Mouse (Mus musculus) layer of hippocampus, adult 9-11 months (tissue): ENCODE measurements at regions not wholly inside any gene's neighbourhood (a gene's known extent, or its start where the extent isn't known, plus 50 kb on each side); places are given as distances from the start of the nearest gene placed in this dataset.
"Not testable (repeated sequence)": the region's sequence is repeated elsewhere in the genome, so short reads cannot be mapped to it uniquely, and the experiment has no call there.

ENCODE experiments used
- DNase-seq: peaks from one replicate; pipeline ENCODE4 v3.0.0; 2022

- no peak for DNase-seq
These were observed 113.0 kb upstream of the Gm12728 start for GRCm38 (mm10) chr4:105676690-105677089.

- no peak for DNase-seq
These were observed 99.0 kb upstream of the Gm12728 start for GRCm38 (mm10) chr4:105690716-105691115.

- DNase-seq = no peak
These were observed 97.3 kb upstream of the Gm12728 start for GRCm38 (mm10) chr4:105692380-105692779.

GRCm38 (mm10) chr4:105695895-105696294 is 93.8 kb upstream of the Gm12728 start:
- DNase-seq = no peak

- DNase-seq = no peak
These were observed 92.5 kb upstream of the Gm12728 start for GRCm38 (mm10) chr4:105697123-105697522.

- no peak for DNase-seq
These were observed 87.6 kb upstream of the Gm12728 start for GRCm38 (mm10) chr4:105702036-105702435.

DNA sequence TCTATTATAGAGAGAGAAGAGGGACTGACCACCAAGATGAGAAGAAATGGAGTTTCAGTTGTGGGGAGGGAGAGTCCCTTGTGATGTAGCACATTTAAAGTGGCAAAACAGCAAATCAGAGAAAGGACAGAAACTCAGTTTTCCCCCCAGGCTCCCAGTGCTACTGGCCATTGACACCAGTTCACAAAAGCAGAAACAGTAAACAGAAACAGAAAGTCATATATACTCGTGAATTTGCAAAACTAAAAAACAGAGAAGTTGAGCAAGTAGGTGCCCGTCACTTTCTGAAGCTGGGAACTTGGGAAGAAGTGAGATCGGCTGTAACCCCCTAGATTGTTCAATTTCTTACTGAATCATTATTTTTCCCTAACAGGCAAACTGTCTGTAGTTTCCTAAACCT is 86.3 kb upstream of the Gm12728 start:
- DNase-seq = no peak

GRCm38 (mm10) chr4:105704271-105704670 is 85.4 kb upstream of the Gm12728 start:
- DNase-seq = no peak

- no peak for DNase-seq
These were observed 83.7 kb upstream of the Gm12728 start for GRCm38 (mm10) chr4:105705996-105706395.

DNA sequence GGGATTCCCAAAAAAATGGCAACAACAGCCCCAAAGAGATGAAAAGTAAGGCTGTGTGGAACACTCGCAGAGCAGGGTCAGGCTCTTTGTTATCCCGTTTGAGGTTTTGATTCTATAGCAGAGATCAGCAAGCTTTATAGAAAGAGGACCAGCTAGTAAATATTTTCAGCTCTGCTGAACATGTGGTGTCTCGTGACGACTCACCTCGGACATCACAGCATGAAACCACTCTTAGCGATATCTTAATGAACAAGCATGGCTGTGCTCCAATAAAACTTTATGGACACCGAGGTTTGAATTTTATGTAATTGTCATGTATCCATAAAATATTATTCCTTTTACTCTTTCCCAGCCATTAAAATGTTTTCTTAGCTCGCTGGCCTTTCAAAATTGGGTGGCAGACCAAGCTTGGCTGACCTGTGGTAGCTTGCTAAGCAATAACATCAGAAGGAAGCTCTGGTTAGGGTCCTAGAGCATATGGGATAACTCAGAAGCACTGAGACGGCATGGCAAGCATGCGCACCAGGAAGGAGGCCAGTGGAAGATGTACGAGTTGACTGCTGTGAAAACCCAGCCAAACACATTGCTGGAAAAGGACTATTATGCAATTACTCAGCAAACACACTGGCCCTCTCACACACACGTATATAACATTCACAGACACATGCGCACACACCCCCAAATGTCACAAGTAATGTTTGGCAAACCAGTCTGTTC is 81.4 kb upstream of the Gm12728 start:
- DNase-seq = no peak

GRCm38 (mm10) chr4:105713956-105714355 is 75.7 kb upstream of the Gm12728 start:
- DNase-seq = peak; percentile 67

- DNase-seq = no peak
These were observed 71.6 kb upstream of the Gm12728 start for GRCm38 (mm10) chr4:105718080-105718479.

DNA sequence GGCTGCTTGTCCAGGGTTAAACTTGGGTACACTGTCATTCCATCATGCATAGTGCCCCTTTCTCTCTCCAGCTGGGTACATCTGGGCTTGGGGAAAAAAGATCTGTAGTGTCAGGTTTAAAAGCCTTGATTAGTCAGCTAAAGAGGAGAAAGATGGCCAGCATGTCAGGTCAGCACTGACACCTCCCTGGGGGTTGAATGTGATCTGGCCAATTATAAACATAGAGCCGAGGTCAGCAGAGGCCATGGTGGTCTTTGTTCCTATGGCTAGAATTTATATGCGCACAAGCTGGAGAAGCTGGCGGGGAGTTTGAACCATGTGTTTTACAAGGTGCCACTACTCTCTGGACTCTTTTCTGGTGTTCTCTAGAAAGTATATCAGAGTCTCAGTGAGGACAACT is 61.0 kb upstream of the Gm12728 start:
- no peak for DNase-seq

- no peak for DNase-seq
These were observed 58.8 kb upstream of the Gm12728 start for GRCm38 (mm10) chr4:105730900-105731299.

GRCm38 (mm10) chr4:105735116-105735515 is 54.6 kb upstream of the Gm12728 start:
- not testable (repeated sequence) for DNase-seq
